Mouse (Mus musculus) cortical plate, adult 2 months (tissue): Measurements from ENCODE around the gene Rnf213.

Experiments used
- CTCF ChIP-seq: fragments of 200-500 bp; IDR thresholded peaks from 2 replicates; pipeline ENCODE4 v1.5.1; 2011; ENCODE audit warnings: mild to moderate bottlenecking, control low read depth, low read length; ENCODE audit not compliant: insufficient read depth; ENCODE audit errors: extremely low read depth
- POLR2A ChIP-seq: fragments of 200-500 bp; IDR thresholded peaks from 2 replicates; pipeline ENCODE4 v1.6.1; 2011; ENCODE audit warnings: mild to moderate bottlenecking, low read length, control low read depth; ENCODE audit not compliant: insufficient read depth; ENCODE audit errors: extremely low read depth

GRCm38 (mm10) chr11:119381631-119382337 lies 11.1 kb upstream of the Rnf213 start:
- TF ChIP-seq CTCF (no peak), POLR2A (no peak)
